Mouse (Mus musculus): Measurements from ENCODE around the gene Fbl. TPM values are rescaled to one million over a fixed set of nuclear protein-coding genes. Genes with fewer than 3 reads are reported as not detected.
A peak's percentile ranks its signal among the peaks of the same experiment; 100 is the strongest.
"Not testable (repeated sequence)": the region's sequence is repeated elsewhere in the genome, so short reads cannot be mapped to it uniquely, and the experiment has no call there.

Fbl gene
- total RNA-seq, 2 experiments from 2014 or later = 17.5 to 18.4 TPM

DNA sequence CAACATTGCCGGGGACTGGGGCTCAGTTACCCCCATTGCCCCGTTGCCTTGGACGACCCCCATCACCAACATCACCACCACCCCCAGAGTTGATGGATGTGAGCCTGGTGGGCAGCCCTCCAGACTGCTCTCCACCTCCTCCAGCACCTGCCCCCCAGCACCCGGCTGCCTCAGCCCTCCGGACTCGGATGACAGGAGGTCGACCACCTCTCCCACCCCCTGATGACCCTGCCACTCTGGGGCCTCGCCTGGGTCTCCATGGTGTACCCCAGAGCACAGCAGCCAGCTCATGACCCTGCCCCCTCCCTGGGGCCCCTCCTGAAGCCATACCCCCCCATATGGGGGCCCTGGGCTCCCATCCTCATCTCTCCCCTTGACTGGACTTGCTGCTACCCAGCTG, 17.1 kb downstream of the Fbl start:
- no peak for ATAC-seq (replicated peaks; ENCODE audit: low FRiP score, poor library complexity, severe bottlenecking)

DNA sequence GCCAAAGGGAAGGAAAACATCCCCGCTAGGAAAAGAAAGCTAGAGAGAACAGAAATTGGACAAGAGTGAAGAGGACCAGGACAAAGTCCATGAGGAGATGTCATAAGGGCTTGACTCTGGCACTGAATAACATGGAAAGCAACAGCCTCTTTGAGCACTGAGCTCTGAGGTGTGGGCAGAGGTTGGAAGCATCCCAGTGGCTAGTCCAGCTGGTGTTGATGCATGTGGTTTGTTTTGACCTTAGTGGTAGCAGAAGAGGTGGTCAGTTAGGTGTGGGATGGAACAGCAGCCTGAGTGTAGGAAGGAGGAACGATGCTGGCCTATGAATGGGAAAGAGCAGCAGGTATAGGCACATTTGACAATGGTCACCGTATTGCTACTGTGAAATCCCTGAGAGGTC, 22.0 kb downstream of the Fbl start:
- ATAC-seq (replicated peaks; ENCODE audit: low FRiP score, poor library complexity, severe bottlenecking) = no peak

DNA sequence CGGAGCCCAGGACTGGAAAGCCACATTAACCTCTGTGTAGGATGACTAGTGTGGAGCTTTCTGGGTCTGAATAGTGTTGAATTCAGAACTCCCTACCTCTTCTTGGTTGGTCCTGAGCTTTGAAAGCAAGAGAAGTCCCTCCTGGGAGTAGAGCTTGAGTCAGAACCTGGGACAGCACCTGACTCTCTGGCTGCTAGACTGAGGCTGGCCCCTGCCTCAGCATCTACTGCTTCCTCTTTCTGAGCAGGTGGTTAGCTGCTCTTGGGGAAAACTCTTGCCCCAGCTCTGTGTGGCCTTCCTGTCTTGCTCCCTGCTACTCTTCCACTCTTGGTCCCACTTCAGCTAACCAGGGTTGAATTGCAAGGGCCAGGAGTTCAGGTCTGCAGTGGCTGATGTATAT, 22.4 kb downstream of the Fbl start:
- no peak for ATAC-seq (replicated peaks; ENCODE audit: low FRiP score, poor library complexity, severe bottlenecking)

DNA sequence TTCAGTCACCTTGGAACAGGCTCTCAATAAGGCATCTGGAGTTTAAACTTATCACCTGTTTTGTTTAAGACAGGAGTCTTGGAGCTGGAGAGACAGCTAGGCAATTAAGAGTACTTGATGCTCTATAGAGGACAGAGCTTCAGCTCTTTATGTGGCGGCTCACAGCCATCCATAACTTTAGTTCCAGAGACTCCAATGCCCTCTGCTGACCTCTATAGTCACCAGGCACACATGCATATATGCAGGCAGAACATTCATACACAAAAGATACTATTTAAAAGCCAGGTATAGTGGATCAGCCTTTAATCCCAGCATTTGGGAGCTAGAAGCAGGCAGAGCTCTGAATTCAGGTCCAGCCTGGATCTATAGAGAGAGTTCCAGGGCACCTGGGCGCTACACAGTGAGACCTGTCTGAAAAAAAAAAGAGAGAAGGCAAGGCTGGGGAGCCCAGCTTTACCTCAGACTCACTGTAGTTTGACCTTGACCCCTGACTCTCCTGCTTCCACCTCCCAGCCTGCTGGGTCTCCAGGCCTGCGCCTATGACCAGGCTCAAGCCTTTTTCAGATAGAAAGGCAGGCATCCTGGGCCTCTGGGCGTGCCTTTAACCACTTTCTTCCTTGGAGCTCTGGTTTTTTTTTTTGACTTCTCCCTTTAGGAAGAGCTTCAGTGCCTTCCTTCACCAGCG, 26.0 kb downstream of the Fbl start:
- no peak for ATAC-seq (replicated peaks; ENCODE audit: low FRiP score, poor library complexity, severe bottlenecking)

DNA sequence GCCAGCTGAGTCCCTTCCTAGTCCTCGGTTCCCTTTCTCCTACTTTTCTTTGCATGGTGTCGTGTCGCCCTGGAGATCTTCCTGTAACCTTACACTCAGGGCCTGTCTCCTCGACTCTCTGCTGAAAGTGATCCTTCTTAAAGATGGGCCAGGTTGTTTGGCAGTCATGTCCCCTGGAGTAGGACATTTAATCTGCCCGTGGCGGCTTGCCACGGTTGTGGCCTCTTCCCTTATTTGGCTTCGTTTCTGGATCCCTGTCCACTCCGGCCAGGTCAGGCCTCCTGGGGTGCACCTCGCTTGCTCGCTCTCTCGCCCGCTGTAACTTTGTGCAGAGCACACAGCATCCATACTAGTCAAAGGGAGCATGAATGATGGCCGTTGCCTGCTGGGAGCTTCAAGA, 27.0 kb downstream of the Fbl start:
- ATAC-seq (replicated peaks; ENCODE audit: low FRiP score, poor library complexity, severe bottlenecking) = no peak

DNA sequence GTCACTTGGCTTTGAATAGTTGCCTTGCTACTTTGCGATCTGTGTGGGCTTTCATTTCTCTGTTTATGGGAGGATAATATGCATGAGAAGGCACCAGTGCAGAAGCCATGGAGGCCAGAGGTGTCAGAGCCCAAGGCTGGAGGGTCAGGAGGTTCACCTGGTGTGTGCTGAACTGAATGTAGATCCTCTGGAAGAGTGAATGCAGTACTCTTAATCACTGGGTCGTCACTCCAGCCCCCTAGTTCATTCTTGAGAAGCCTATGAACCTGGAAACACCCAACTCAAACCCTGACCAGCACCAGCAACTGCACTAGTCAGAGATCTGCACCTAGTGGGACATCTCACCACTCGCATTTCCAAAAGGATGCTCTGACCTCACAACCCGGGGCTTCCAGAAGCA, 29.5 kb downstream of the Fbl start:
- no peak for ATAC-seq (replicated peaks; ENCODE audit: low FRiP score, poor library complexity, severe bottlenecking)

DNA sequence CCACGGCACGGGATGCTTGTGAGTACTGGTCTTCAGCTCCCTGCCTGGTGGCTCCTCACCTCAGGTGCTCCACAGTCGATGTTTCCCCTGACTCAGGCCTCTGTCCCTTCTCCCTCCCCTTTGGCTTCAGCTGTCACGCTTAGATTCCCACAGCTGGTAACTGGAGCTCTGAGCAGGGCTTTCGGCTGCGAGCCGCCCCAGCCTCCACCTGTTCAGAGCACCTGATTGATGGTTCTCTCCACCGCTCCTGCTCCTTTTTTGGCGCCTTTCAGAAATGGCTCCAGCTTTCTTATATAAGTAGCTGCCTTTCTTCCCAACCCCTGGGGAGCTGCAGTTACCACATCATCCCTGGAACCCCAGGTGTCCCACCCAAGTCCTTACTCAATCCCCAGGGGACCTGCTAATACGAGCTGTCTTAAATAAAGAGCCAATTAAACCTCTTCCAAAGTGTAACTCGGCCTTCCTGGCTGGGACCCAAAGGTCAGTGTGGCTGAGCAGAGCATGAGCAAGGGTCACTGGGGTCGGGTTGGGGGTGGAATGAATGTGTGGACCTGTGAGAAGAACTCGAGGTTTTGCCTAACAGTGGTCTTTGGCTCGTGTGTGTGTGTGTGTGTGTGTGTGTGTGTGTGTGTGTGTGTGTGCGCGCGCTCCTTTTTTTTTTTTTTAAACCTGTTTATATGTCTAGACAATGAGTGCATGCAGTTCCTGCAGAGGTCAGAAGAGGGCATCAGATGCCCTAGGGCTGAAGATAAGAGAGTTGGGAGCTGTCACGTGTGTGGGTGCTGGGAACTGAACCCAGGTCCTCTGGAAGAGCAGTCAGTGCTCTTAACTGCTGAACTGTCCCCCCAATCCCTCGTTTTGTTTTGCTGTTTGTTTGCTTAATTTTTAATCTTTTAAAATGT, 33.9 kb downstream of the Fbl start:
- no peak for ATAC-seq (replicated peaks; ENCODE audit: low FRiP score, poor library complexity, severe bottlenecking)

DNA sequence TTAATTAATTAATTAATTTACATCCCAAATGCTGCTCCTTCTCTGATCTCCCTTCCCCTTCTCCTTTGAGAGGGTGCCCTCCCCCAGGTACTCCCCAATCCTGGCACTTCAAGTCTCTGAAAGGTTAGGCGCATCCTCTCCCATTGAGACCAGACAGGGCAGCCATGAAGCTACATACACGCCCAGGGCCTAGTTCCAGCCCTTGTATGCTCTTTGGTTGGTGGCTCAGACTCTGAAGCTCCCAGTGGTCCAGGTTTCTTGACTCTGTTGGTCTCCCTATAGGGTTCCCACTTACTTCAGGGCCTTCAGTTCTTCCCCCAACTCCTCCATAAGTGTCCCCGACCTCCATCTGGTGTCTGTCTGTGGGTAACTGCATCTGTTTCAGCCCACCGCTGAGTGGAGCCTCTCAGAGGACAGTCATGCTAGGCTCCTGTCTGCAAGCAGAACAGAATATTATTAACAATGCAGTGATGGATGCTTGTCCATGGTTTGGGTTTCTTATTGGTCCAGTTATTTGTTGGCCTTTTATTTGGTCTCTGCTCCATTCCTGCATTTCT, 36.6 kb downstream of the Fbl start:
- no peak for ATAC-seq (replicated peaks; ENCODE audit: low FRiP score, poor library complexity, severe bottlenecking)

DNA sequence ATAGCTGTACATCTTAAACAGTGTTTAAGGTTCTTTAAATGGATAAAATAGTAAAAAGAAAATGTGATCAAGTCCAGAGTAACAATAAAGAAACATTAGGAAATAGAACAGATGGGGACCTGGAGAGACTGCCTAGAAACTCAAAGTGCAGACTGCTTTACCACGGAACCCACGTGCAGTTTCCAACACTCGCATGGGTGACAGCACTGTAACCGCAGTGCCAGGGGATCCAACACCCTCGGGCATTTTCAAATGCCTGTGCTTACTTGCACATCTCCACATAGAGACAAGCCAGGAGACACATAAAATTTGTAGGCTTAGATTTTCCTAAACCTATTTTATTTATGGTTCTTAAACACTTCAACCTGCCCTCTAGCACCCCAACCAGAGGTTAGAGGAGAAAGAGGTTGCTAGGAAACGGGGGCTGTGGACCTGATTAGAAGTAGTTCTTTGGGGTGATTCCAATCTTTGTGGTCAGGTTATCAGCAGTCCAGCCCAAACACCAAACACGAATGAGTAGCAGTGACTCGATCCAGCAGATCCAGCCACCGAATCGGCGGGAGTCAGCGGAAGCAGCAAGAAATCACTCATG, 39.0 kb downstream of the Fbl start:
- no peak for ATAC-seq (replicated peaks; ENCODE audit: low FRiP score, poor library complexity, severe bottlenecking)

DNA sequence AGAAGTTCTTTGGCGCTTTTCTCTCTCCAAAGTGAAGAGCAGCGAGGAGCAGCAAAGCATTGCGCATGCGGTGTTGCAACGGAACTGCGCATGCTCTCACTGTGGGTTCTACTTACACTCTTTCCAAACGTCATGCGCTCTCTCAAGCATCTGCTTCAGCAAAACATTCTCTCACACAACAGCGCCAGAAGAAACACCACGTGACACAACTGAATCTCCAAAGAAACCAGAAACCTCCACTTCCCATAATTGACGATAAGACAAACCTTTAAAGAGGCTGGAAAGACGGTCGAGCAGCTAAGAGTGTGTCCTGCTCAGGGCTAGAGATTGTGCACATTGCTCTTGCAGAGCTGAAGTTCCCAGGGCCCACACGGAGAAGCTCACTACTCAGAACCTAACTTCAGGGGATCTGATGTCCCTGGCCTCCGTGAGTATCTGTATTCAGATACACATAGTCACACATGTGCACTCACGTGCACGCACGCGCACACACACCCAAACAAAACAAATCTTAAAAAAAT, 39.5 kb downstream of the Fbl start:
- ATAC-seq (replicated peaks; ENCODE audit: low FRiP score, poor library complexity, severe bottlenecking) = no peak

DNA sequence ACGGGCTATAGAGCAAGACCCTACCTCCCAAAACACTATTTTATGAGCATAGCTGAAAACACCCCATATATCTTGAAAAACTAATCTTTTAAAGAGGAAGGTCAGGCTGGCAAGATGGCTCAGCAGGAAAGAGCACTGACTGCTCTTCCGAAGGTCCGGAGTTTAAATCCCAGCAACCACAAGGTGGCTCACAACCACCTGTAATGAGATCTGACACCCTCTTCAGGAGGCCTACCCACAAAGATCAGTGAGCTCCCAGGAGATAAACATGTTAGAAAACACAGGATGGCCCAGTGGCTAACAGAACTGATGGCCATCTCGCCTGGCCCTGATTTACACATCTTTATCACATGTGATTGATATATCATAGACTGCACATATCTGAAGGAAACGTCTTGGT, 41.2 kb downstream of the Fbl start:
- no peak for ATAC-seq (replicated peaks; ENCODE audit: low FRiP score, poor library complexity, severe bottlenecking)

DNA sequence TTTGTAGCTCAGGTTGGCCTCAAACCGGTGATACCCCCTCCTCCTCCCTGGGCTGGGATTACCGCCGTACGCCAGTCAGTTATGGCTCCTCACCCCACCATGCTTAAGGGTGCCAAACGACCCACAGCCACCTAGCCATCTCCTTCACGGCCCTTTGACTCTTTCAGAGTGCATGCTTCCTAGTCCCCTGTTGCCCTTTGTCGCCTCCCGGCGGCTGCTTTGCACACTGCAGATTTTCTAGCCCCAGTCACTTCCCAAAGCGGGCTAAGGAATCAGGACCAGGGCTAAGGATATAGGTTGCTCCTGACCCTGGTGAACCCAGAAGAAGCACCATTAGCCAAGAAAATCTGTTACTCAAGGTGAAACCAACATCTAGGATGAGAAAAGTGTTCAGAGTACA, 44.6 kb downstream of the Fbl start:
- ATAC-seq (replicated peaks; ENCODE audit: low FRiP score, poor library complexity, severe bottlenecking) = 0 out of 2 replicates have a peak, but pooled peaks have one; percentile 61

DNA sequence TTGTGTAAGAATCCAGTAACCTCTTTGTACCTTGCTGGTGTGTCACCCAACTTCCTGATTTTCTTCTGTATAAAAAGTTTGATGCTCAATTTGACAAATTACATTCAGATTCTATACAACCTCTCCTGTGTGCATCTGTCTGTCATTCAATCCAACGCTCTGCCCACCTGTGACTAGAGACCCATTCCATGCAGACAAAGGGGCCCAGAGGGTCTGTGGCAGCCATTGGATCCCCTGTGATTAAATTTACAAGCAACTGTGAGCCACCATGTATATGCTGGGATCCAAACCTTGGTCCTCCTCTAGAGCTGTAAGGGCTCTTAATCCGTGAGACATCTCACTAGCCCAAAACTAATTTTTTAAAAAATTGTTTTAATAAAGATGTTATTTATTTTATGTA, 46.4 kb downstream of the Fbl start:
- not testable (repeated sequence) for ATAC-seq (replicated peaks; ENCODE audit: low FRiP score, poor library complexity, severe bottlenecking)

DNA sequence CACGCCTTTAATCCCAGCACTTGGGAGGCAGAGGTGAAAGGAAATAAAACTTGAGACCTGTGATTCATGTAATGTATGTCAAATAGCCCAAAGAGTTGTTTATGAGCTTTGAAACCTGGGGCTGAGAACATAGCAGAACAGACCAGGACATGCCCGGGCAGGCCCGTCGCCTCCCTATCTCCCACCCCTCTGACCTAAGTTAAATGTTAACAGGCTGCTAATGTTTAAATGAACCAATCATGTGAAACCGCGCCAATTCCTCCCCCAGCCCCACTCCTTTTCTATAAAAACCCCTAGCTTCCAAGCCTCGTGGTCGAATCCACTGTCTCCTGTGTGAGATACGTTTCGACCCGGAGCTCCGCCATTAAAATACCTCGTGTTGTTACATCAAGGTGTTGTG, 48.3 kb downstream of the Fbl start:
- not testable (repeated sequence) for ATAC-seq (replicated peaks; ENCODE audit: low FRiP score, poor library complexity, severe bottlenecking)

DNA sequence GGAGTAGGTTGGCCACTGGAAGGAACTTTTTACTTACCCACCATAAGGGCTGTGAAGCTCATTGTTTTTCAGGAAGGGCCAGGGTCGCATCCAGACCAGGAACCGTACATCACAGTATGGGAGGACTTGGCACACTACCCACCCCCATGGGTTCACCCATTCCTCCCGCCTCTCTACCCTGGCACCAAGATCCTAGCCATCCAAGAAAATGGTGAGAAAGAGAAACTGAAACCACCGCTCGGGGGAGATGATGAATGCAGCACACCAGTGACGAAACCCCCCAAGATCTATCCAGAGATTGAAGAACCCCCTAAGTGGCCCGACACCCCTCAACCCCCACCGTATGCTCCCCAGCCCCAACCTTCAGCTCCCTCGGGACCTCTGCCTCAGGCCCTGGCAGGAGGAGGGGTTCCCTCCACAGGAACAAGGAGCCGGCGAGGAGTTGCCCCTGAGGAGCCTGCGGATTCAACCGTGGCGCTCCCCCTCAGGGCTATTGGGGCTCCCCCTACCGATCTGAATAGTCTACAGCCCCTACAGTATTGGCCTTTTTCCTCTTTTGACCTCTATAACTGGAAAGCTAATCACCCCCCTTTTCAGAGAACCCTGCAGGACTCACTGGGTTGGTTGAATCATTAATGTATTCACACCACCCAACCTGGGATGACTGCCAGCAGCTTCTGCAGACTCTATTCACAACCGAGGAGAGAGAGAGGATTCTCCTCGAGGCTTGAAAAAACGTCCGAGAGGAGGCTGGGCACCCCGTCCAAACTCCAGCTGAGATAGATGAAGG, 49.6 kb downstream of the Fbl start:
- ATAC-seq (replicated peaks; ENCODE audit: low FRiP score, poor library complexity, severe bottlenecking) = not testable (repeated sequence)

DNA sequence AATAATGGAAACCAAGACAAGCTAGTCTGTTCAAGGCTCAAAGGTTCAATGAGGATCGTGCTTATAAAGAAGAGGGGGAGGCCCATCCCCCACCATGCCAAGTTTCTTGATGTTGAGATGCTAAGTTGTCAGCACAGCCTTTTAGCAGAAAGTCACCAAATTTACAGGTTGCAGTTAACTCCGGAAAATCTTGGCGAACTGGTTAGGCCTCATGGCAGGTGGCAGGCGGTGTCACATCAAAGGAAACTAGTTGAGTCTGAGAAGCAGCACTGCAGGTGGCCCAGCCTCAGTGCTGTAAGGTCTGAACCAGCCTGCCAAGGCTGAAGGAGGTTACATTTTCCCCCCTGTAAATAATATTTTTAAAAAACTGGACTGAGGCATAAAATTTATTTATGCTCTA, 57.3 kb downstream of the Fbl start:
- not testable (repeated sequence) for ATAC-seq (replicated peaks; ENCODE audit: low FRiP score, poor library complexity, severe bottlenecking)

DNA sequence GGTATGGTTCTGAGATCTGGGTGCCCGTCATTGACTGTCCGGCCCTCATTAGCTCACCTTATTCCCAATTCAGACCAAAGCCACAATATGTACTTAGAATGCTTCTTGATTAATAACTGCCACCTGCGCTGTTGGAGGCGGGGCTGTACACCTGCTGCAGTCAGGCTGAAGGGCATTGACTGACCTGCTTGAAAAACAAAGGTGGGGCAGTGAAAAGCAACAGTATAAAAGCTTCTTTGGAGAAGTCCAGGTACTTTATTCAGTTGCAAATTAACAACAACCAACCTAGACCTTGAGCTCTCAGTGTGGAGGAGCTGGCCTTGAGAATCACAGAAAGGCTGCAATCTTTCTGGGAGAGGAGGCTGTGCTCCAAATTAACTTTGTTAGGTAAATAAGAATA, 57.9 kb downstream of the Fbl start:
- not testable (repeated sequence) for ATAC-seq (replicated peaks; ENCODE audit: low FRiP score, poor library complexity, severe bottlenecking)
